ENCODE assay signal across 9 mouse cellular contexts in the genomic region with DNA sequence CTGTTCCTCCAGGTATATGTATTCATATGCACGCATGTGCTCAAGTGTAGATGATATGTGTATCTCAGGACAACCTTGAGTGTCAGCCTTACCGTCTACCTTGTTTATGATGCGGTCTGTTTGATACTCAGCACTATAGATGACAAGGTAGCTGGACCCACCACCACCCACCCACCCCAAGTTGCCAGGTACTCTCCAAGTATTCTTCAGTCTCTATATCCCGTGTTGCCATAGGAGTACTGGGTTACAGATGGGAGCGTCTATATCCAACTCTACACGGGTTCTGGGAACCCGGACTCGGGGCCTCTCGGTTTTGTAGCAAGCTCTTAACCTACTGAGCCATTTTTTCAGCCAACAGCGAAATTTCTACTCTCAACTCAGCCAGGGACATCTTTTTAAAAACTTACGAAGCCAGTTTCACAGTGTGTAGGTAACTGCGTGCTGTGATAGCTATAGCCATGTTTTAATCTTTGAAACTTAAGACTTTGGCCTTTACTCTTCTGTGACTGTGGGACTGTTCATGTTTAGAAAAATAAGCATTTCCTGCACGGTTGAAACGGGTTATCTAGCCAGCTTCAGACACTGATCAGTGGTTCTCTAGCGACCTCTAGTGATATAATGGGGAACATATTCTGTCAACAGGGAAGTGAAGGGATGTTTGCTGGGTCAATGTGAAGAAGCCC.
A peak's percentile ranks its signal among the peaks of the same experiment; 100 is the strongest.
DNase-seq lines count a peak whose midpoint lies in the region; ATAC-seq lines count a peak whose summit lies in the region.
"Had no signal": no experiment of that assay in that cellular context is flagged by ENCODE, and none has a peak within 500 bp of the region (broad histone marks: within the 10 kb centered on the region; RNA-seq: fewer than 3 reads in every experiment).

No protein-coding gene starts in this region.

- DNase-seq in adrenal gland, postnatal 14 days, result peak; percentile 37
- no peak for DNase-seq in adrenal gland, postnatal 4 days (ENCODE audit: low spot score in 2 of 2)
- peak; percentile 32 for DNase-seq in thymus, postnatal 14 days
- no peak for DNase-seq in thymus, postnatal 4 days
- no peak for DNase-seq in forebrain, embryonic 11.5 days (ENCODE audit: low spot score)
- DNase-seq in induced T-regulatory cell, adult 2 months (ENCODE audit: low read depth), result peak; percentile 73
- peak; percentile 54 for DNase-seq in splenic B cell, adult 2 months (ENCODE audit: low read depth, low spot score)

- ATAC-seq in forebrain, embryonic 11.5 days (replicated peaks; ENCODE audit: low FRiP score), result peak; percentile 84
- 0 out of 2 replicates have a peak, but pooled peaks have one; percentile 62 for ATAC-seq in lung, embryonic 15.5 days (ENCODE audit: borderline replicate concordance, extremely low read depth, low FRiP score, low TSS enrichment)

- H3K27me3 ChIP-seq in forebrain, embryonic 11.5 days (ENCODE audit: control insufficient read depth, insufficient read depth, low read length), result no peaks in the 10 kb centered on the region
- H3K27me3 ChIP-seq in lung, embryonic 15.5 days, result no peaks in the 10 kb centered on the region
- H3K27me3 ChIP-seq in splenic B cell, adult 2 months (ENCODE audit: control insufficient read depth, insufficient read depth, low read length, poor library complexity, severe bottlenecking), result no peaks in the 10 kb centered on the region
- H3K27me3 ChIP-seq: liver, embryonic 15.5 days had no signal

- H3K27ac ChIP-seq in forebrain, embryonic 11.5 days (ENCODE audit: low read depth, low read length), result no peak overlapping the region
- H3K27ac ChIP-seq in lung, embryonic 15.5 days, result no peak overlapping the region
- H3K27ac ChIP-seq: liver, embryonic 15.5 days had no signal

- no peak overlapping the region for H3K4me2 ChIP-seq in forebrain, embryonic 11.5 days (ENCODE audit: low read depth, low read length, severe bottlenecking)
- H3K4me2 ChIP-seq in lung, embryonic 15.5 days, result 0 out of 2 replicates have a peak overlapping the region, but pooled peaks have one; percentile 11
- H3K4me2 ChIP-seq: liver, embryonic 15.5 days had no signal

- no peaks in the 10 kb centered on the region for H3K9me3 ChIP-seq in forebrain, embryonic 11.5 days (ENCODE audit: control insufficient read depth, low read length)
- H3K9me3 ChIP-seq in lung, embryonic 15.5 days, result no peaks in the 10 kb centered on the region
- H3K9me3 ChIP-seq: liver, embryonic 15.5 days had no signal

- no peaks in the 10 kb centered on the region for H3K4me1 ChIP-seq in forebrain, embryonic 11.5 days (replicated peaks; ENCODE audit: control insufficient read depth, insufficient read depth, low read length)
- H3K4me1 ChIP-seq in lung, embryonic 15.5 days, result 0 out of 2 replicates have a peak, but pooled peaks cover 3% of the 10 kb centered on the region

- WGBS in forebrain, embryonic 11.5 days, result 51% methylated on average over 15 of the region's 15 CpGs
- 42% methylated on average over 15 of the region's 15 CpGs for WGBS in lung, embryonic 15.5 days

- H3K9ac ChIP-seq in forebrain, embryonic 11.5 days (ENCODE audit: low read length), result no peak overlapping the region
- no peak overlapping the region for H3K9ac ChIP-seq in lung, embryonic 15.5 days
- H3K9ac ChIP-seq: liver, embryonic 15.5 days had no signal

- H3K36me3 ChIP-seq in forebrain, embryonic 11.5 days (ENCODE audit: control insufficient read depth, insufficient read depth, low read length), result no peaks in the 10 kb centered on the region
- H3K36me3 ChIP-seq in lung, embryonic 15.5 days, result no peaks in the 10 kb centered on the region
- H3K36me3 ChIP-seq in splenic B cell, adult 2 months (ENCODE audit: control insufficient read depth, insufficient read depth, low read length, poor library complexity, severe bottlenecking), result no peaks in the 10 kb centered on the region
- H3K36me3 ChIP-seq: liver, embryonic 15.5 days had no signal

- no peak overlapping the region for H3K4me3 ChIP-seq in forebrain, embryonic 11.5 days (ENCODE audit: low read depth, low read length)
- H3K4me3 ChIP-seq in lung, embryonic 15.5 days, result no peak overlapping the region
- H3K4me3 ChIP-seq: liver, embryonic 15.5 days had no signal

Comparison
In these comparisons a context has a peak if more than half of its experiments do, and no peak if none do; other contexts are left out.
1. DNase-seq: peak in adrenal gland, postnatal 14 days (single experiment), thymus, postnatal 14 days (single experiment), induced T-regulatory cell, adult 2 months (single experiment) and splenic B cell, adult 2 months (single experiment); none in adrenal gland, postnatal 4 days (0 of 2), thymus, postnatal 4 days (single experiment) and forebrain, embryonic 11.5 days (single experiment).